Comparison of ENCODE assay signal across 17 mouse cellular contexts in the genomic region with DNA sequence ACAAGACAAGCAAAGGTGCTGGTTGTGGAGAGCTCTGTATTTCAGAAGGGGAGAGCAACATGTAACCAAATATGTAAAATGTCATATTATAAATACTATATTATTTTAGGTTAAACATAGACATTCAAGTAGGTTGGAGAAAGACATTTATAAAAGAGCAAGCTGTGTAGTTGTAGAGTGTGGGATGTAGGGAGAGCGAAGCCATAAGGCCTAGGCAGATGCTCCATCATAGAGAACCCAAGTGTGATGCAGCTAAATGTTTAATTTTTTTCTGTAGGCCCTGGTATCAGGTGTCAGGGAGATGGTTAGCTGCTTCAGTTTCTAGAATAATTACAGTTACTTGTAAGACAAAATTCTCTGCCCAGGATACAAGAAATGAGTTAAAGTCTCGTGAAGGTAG.
"Had no signal": no experiment of that assay in that cellular context is flagged by ENCODE, and none has a peak within 500 bp of the region (broad histone marks: within the 10 kb centered on the region; RNA-seq: fewer than 3 reads in every experiment).

No protein-coding gene starts in this region.

- H3K4me2 ChIP-seq: lung, embryonic 15.5 days; midbrain, embryonic 11.5 days; midbrain, embryonic 13.5 days; midbrain, embryonic 15.5 days; neural tube, embryonic 12.5 days; stomach, embryonic 15.5 days had no signal

- H3K4me3 ChIP-seq: lung, embryonic 15.5 days; megakaryocyte, embryonic 14.5 days; midbrain, embryonic 13.5 days; midbrain, embryonic 15.5 days; neural tube, embryonic 12.5 days; stomach, embryonic 15.5 days had no signal

- H3K9ac ChIP-seq: liver, postnatal 0 days; lung, embryonic 15.5 days; midbrain, embryonic 13.5 days; midbrain, embryonic 15.5 days; neural tube, embryonic 12.5 days; stomach, embryonic 15.5 days had no signal

- H3K27ac ChIP-seq: lung, embryonic 15.5 days; macrophage; midbrain, embryonic 13.5 days; midbrain, embryonic 15.5 days; neural tube, embryonic 12.5 days; stomach, embryonic 15.5 days; stomach, postnatal 0 days had no signal

- H3K9me3 ChIP-seq: lung, embryonic 15.5 days; megakaryocyte, embryonic 14.5 days; midbrain, embryonic 13.5 days; midbrain, embryonic 15.5 days; neural tube, embryonic 12.5 days; stomach, embryonic 15.5 days had no signal

- H3K36me3 ChIP-seq: lung, embryonic 15.5 days; midbrain, embryonic 13.5 days; midbrain, embryonic 15.5 days; neural tube, embryonic 12.5 days; stomach, embryonic 15.5 days had no signal

- DNase-seq: liver, postnatal 0 days; lung, adult 2 months; lung, postnatal 14 days; lung, postnatal 36 days; thymus, adult 2 months; thymus, postnatal 25 days; thymus, postnatal 4 days had no signal

- H3K27me3 ChIP-seq: lung, embryonic 15.5 days; megakaryocyte, embryonic 14.5 days; midbrain, embryonic 13.5 days; midbrain, embryonic 15.5 days; neural tube, embryonic 12.5 days; stomach, embryonic 15.5 days had no signal

- H3K4me1 ChIP-seq: lung, embryonic 15.5 days; midbrain, embryonic 13.5 days; midbrain, embryonic 15.5 days; neural tube, embryonic 12.5 days; stomach, embryonic 15.5 days had no signal

- ATAC-seq: liver, postnatal 0 days; lung, postnatal 0 days; midbrain, embryonic 13.5 days; midbrain, embryonic 15.5 days had no signal
